Mouse (Mus musculus): ENCODE measurements around the gene Rnf113a2. TPM values are rescaled to one million over a fixed set of nuclear protein-coding genes. Genes with fewer than 3 reads are reported as not detected.

Gene Rnf113a2
- polyA plus RNA-seq, 1 experiment from 2014 or later, result 29.9 TPM

DNA sequence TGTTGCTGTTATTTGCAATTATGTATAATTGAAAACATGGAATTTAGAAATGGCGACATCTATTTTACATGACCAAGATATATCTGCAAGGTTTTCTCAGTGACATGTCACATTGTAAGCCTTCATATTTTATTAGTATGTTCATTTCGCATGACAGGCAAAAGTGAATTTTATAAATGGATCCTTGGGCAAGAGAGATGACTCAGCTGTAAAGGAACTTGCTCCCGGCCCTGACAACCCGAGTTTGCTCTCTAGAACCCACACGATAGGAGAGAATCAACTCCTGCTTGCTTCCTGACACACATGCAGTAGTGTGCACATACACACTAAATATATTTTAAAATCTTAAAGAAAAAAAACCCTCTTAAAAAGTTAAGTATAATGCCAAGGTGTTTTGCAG is 44.4 kb downstream of the Rnf113a2 start:
- no peak overlapping the region for H3K4me2 ChIP-seq
- H3K9me3 ChIP-seq, result no peaks in the 10 kb centered on the region
- no peak overlapping the region for H3K9ac ChIP-seq
- H3K4me3 ChIP-seq (replicated peaks), result no peak overlapping the region
- ATAC-seq (ENCODE audit: low FRiP score), result no peak
- no peak overlapping the region for H3K27ac ChIP-seq
- H3K4me1 ChIP-seq, result no peaks in the 10 kb centered on the region
- peaks cover 59% of the 10 kb centered on the region for H3K36me3 ChIP-seq (replicated peaks)
- WGBS, result 95% methylated on average over 5 of the region's 5 CpGs
- H3K27me3 ChIP-seq, result no peaks in the 10 kb centered on the region

- Histone ChIP-seq H3K36me3 (replicated peaks) (peaks cover 52% of the 10 kb centered on the region), H3K27ac (no peak overlapping the region), H3K9me3 (no peaks in the 10 kb centered on the region), H3K4me1 (no peaks in the 10 kb centered on the region), H3K9ac (no peak overlapping the region), H3K27me3 (no peaks in the 10 kb centered on the region), H3K4me3 (replicated peaks) (no peak overlapping the region), H3K4me2 (no peak overlapping the region)
- ATAC-seq (ENCODE audit: low FRiP score), result no peak
- 92% methylated on average over 3 of the region's 3 CpGs for WGBS
Observed at GRCm38 (mm10) chr12:84462856-84463255, 45.9 kb downstream of the Rnf113a2 start.

Other genes with a start within 250 kb of the Rnf113a2 start
- 6.8 and 7.8 TPM in 2 replicates for gene Elmsan1, start 198.3 kb upstream of the Rnf113a2 start, polyA plus RNA-seq (2016; fragmentation: Nextera tagmentation; extraction: Ambion mirVana)
- 15.3 and 16.4 TPM in 2 replicates for gene Ptgr2, start 132.0 kb upstream of the Rnf113a2 start, polyA plus RNA-seq (2016; fragmentation: Nextera tagmentation; extraction: Ambion mirVana)
- gene Zfp410, start 100.3 kb upstream of the Rnf113a2 start, polyA plus RNA-seq (2016; fragmentation: Nextera tagmentation; extraction: Ambion mirVana), result 114 and 117 TPM in 2 replicates
- 39.5 and 40.5 TPM in 2 replicates for gene Coq6, start 55.5 kb upstream of the Rnf113a2 start, polyA plus RNA-seq (2016; fragmentation: Nextera tagmentation; extraction: Ambion mirVana)
- 11.6 and 12.0 TPM in 2 replicates for gene Fam161b, start 55.4 kb upstream of the Rnf113a2 start, polyA plus RNA-seq (2016; fragmentation: Nextera tagmentation; extraction: Ambion mirVana)
- gene Entpd5, start 8.2 kb upstream of the Rnf113a2 start, polyA plus RNA-seq (2016; fragmentation: Nextera tagmentation; extraction: Ambion mirVana), result 11.0 and 13.8 TPM in 2 replicates
- 2.1 and 3.3 TPM in 2 replicates for gene Bbof1, start 8.1 kb upstream of the Rnf113a2 start, polyA plus RNA-seq (2016; fragmentation: Nextera tagmentation; extraction: Ambion mirVana)
- gene Aldh6a1, start 33.8 kb downstream of the Rnf113a2 start, polyA plus RNA-seq (2016; fragmentation: Nextera tagmentation; extraction: Ambion mirVana), result 26.6 and 26.8 TPM in 2 replicates
- 37.5 and 39.2 TPM in 2 replicates for gene Lin52, start 34.2 kb downstream of the Rnf113a2 start, polyA plus RNA-seq (2016; fragmentation: Nextera tagmentation; extraction: Ambion mirVana)
- 0.08 and 0.37 TPM in 2 replicates for gene Vsx2, start 152.6 kb downstream of the Rnf113a2 start, polyA plus RNA-seq (2016; fragmentation: Nextera tagmentation; extraction: Ambion mirVana)
- 14.3 and 14.4 TPM in 2 replicates for gene Abcd4, start 200.2 kb downstream of the Rnf113a2 start, polyA plus RNA-seq (2016; fragmentation: Nextera tagmentation; extraction: Ambion mirVana)
- gene Vrtn, start 223.8 kb downstream of the Rnf113a2 start, polyA plus RNA-seq (2016; fragmentation: Nextera tagmentation; extraction: Ambion mirVana), result not detected in 2 replicates